Mouse (Mus musculus) ES-E14 (cell line): ENCODE results near the gene Fam169a.

ENCODE experiments used
- CHD2 ChIP-seq: IDR thresholded peaks from 2 replicates; pipeline ENCODE4 v1.6.1; 2014; ENCODE audit warnings: mild to moderate bottlenecking, low read depth, low read length, inconsistent platforms
- HCFC1 ChIP-seq: IDR thresholded peaks from 2 replicates; pipeline ENCODE4 v1.6.1; 2012; ENCODE audit warnings: low read length, inconsistent platforms, borderline replicate concordance; ENCODE audit not compliant: insufficient read depth
- ZC3H11A ChIP-seq: IDR thresholded peaks from 2 replicates; pipeline ENCODE4 v1.6.1; 2012; ENCODE audit warnings: low read depth, mild to moderate bottlenecking, inconsistent platforms, low read length, borderline replicate concordance

DNA sequence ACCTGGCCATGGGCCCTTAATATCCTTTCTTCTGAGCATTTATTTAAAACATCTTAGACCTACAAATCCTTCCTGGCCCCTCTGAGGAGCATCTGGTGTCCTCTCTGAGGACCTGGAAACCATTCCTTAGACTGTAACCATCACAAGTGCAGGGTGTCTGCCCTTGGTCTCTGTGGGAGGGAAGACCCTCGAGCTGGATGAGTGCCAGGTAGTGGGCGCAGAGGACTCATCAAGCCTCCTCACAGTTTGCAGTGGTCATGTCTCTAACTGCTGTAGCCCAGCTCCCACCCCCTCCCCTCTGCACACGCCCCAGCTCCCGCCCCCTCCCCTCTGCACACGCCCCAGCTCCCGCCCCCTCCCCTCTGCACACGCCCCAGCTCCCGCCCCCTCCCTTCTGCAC, 6.8 kb upstream of the Fam169a start:
- no peak for TF ChIP-seq CHD2
- TF ChIP-seq HCFC1 = no peak
- TF ChIP-seq ZC3H11A = no peak
